Mouse (Mus musculus) limb, embryonic 14.5 days (tissue): ENCODE measurements around the gene Thrap3. TPM values are rescaled to one million over a fixed set of nuclear protein-coding genes. Genes with fewer than 3 reads are reported as not detected.

Source experiments
- ATAC-seq: fragments of 200-750 bp; cut with Nextera tagmentation; 2 replicates; pipeline ENCODE4 v1.8.0; 2017; ENCODE audit warnings: low read depth, moderate number of reproducible peaks, moderate TSS enrichment; ENCODE audit not compliant: low FRiP score
- DNase-seq: peaks from one replicate; pipeline ENCODE4 v3.0.0-alpha.2; 2015; ENCODE audit warnings: low spot score
- H3K27ac ChIP-seq: fragments of 300-500 bp; sonication (generic); replicated peaks from 2 replicates; pipeline ENCODE4 v1.5.1; 2014; ENCODE audit warnings: low read depth, mild to moderate bottlenecking, low read length, moderate library complexity, mixed read lengths
- H3K27me3 ChIP-seq: fragments of 300-500 bp; sonication (generic); 2 replicates; pipeline ENCODE4 v1.6.1; 2014; ENCODE audit warnings: low read length, mixed read lengths; ENCODE audit not compliant: control insufficient read depth, insufficient read depth
- H3K36me3 ChIP-seq: fragments of 300-500 bp; sonication (generic); 2 replicates; pipeline ENCODE4 v1.6.1; 2014; ENCODE audit warnings: mild to moderate bottlenecking, low read length, moderate library complexity, mixed read lengths; ENCODE audit not compliant: control insufficient read depth, insufficient read depth
- H3K4me1 ChIP-seq: fragments of 300-500 bp; sonication (generic); 2 replicates; pipeline ENCODE4 v1.6.1; 2014; ENCODE audit warnings: antibody characterized with exemption, low read length, mixed read lengths; ENCODE audit not compliant: control insufficient read depth, insufficient read depth
- H3K4me2 ChIP-seq: fragments of 300-500 bp; sonication (generic); replicated peaks from 2 replicates; pipeline ENCODE4 v1.6.1; 2014; ENCODE audit warnings: low read depth, mild to moderate bottlenecking, low read length, moderate library complexity; ENCODE audit not compliant: severe bottlenecking
- H3K4me3 ChIP-seq: fragments of 300-500 bp; sonication (generic); replicated peaks from 2 replicates; pipeline ENCODE4 v1.5.1; 2014; ENCODE audit warnings: low read length
- H3K9ac ChIP-seq: fragments of 300-500 bp; sonication (generic); 2 replicates; pipeline ENCODE4 v1.6.1; 2014; ENCODE audit warnings: mild to moderate bottlenecking, low read depth, low read length, moderate library complexity; ENCODE audit not compliant: severe bottlenecking
- H3K9me3 ChIP-seq: fragments of 300-500 bp; sonication (generic); 2 replicates; pipeline ENCODE4 v1.6.1; 2016; ENCODE audit warnings: low read length; ENCODE audit not compliant: control insufficient read depth
- POLR2A ChIP-seq: fragments of 200-500 bp; IDR thresholded peaks from 2 replicates; pipeline ENCODE4 v1.8.0; 2012; ENCODE audit warnings: inconsistent platforms, mild to moderate bottlenecking, moderate library complexity, borderline replicate concordance; ENCODE audit not compliant: insufficient read depth, insufficient read length; ENCODE audit errors: extremely low read depth
- WGBS: fragments of 180-500 bp; shearing (Covaris S2); extraction: QIAGEN DNeasy Blood & Tissue Kit; methylation state at CpG from one replicate; pipeline ENCODE4 v1.1.7; 2014; 5-methylcytosine and 5-hydroxymethylcytosine counted together
- polyA plus RNA-seq, 2 experiments: library from polyadenylated mRNA; depleted of rRNA in 1 of 2; stranded (reverse) in 1 of 2; unstranded in 1 of 2; fragments of >200 nt; fragmentation: Nextera tagmentation in 1 of 2; extraction: Ambion mirVana in 1 of 2; gene quantifications; 2 replicates each; pipeline versions ENCODE4 v1.2.1 to v1.2.3; 2012 to 2014

The Thrap3 gene
- polyA plus RNA-seq, 2 experiments: 191 to 204 TPM

GRCm38 (mm10) chr4:126236467-126237280 lies 34.1 kb upstream of the Thrap3 start:
- Histone ChIP-seq H3K27me3 (no peaks in the 10 kb centered on the region), H3K4me1 (no peaks in the 10 kb centered on the region), H3K4me3 (no peak overlapping the region), H3K4me2 (no peak overlapping the region), H3K9ac (no peak overlapping the region), H3K27ac (no peak overlapping the region), H3K36me3 (peaks cover 96% of the 10 kb centered on the region), H3K9me3 (no peaks in the 10 kb centered on the region)
- DNase-seq (no peak), ATAC-seq (no peak)
- WGBS: 54% methylated on average over 52 of the region's 63 CpGs
- no peak for TF ChIP-seq POLR2A

GRCm38 (mm10) chr4:126235191-126235590 lies 32.6 kb upstream of the Thrap3 start:
- no peak for DNase-seq
- no peaks in the 10 kb centered on the region for H3K27me3 ChIP-seq
- no peak overlapping the region for H3K4me2 ChIP-seq
- no peak overlapping the region for H3K27ac ChIP-seq
- no peaks in the 10 kb centered on the region for H3K9me3 ChIP-seq
- peaks cover 98% of the 10 kb centered on the region for H3K36me3 ChIP-seq
- no peak overlapping the region for H3K4me3 ChIP-seq
- H3K9ac ChIP-seq: no peak overlapping the region
- ATAC-seq: no peak
- 90% methylated on average over 10 of the region's 10 CpGs for WGBS
- TF ChIP-seq POLR2A: no peak
- H3K4me1 ChIP-seq: no peaks in the 10 kb centered on the region

GRCm38 (mm10) chr4:126234496-126235175 lies 32.1 kb upstream of the Thrap3 start:
- peaks cover 97% of the 10 kb centered on the region for H3K36me3 ChIP-seq
- WGBS: 92% methylated on average over 18 of the region's 18 CpGs
- DNase-seq: no peak
- H3K4me1 ChIP-seq: no peaks in the 10 kb centered on the region
- no peaks in the 10 kb centered on the region for H3K9me3 ChIP-seq
- ATAC-seq: no peak
- TF ChIP-seq POLR2A: no peak
- no peaks in the 10 kb centered on the region for H3K27me3 ChIP-seq
- no peak overlapping the region for H3K9ac ChIP-seq
- no peak overlapping the region for H3K27ac ChIP-seq
- H3K4me2 ChIP-seq: no peak overlapping the region
- H3K4me3 ChIP-seq: no peak overlapping the region

GRCm38 (mm10) chr4:126233676-126234308 lies 31.2 kb upstream of the Thrap3 start:
- Histone ChIP-seq H3K27ac (no peak overlapping the region), H3K4me3 (no peak overlapping the region), H3K4me1 (no peaks in the 10 kb centered on the region), H3K36me3 (peaks cover 89% of the 10 kb centered on the region), H3K4me2 (no peak overlapping the region), H3K27me3 (no peaks in the 10 kb centered on the region), H3K9ac (no peak overlapping the region), H3K9me3 (no peaks in the 10 kb centered on the region)
- 89% methylated on average over 29 of the region's 29 CpGs for WGBS
- DNase-seq (no peak), ATAC-seq (no peak)
- no peak for TF ChIP-seq POLR2A

GRCm38 (mm10) chr4:126229900-126230299 lies 27.3 kb upstream of the Thrap3 start:
- no peak for DNase-seq
- Histone ChIP-seq H3K4me1 (no peaks in the 10 kb centered on the region), H3K4me2 (no peak overlapping the region), H3K9me3 (no peaks in the 10 kb centered on the region), H3K27me3 (no peaks in the 10 kb centered on the region), H3K27ac (no peak overlapping the region), H3K4me3 (no peak overlapping the region), H3K9ac (no peak overlapping the region), H3K36me3 (peaks cover 50% of the 10 kb centered on the region)
- 60% methylated on average over 7 of the region's 7 CpGs for WGBS
- no peak for ATAC-seq
- no peak for TF ChIP-seq POLR2A
